8 mouse cellular contexts compared by ENCODE assay signal in the genomic region with DNA sequence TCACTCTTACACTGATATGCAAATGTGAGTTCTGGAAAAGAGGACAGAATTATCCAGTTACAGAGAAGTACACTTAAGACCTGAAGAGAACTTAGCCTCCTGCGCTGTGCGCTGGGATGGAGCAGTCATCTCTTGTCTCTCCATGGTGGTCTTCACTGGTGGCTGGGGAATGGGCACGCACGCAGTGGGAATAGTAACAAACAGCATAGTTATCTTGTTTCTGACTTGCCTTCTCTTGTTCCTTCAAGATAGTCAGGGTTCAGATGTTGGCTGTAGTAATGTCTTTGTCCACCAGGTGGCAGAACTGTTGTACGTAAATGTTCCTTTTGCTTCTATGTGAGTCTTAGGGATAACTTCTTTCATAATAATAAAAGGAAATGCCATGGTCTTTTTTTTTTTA. TPM values are rescaled to one million over a fixed set of nuclear protein-coding genes. Genes with fewer than 3 reads are reported as not detected.
DNase-seq lines count a peak whose midpoint lies in the region; ATAC-seq lines count a peak whose summit lies in the region.

No protein-coding gene starts in this region.

- peaks cover 8% of the 10 kb centered on the region; the same call in 1 of the 2 replicates for H3K36me3 ChIP-seq in neural tube, embryonic 15.5 days
- no peaks in the 10 kb centered on the region for H3K36me3 ChIP-seq in forebrain, embryonic 11.5 days (ENCODE audit: control insufficient read depth, insufficient read depth, low read length)
- H3K36me3 ChIP-seq in hindbrain, embryonic 16.5 days (ENCODE audit: control insufficient read depth, insufficient read depth, low read length), result no peaks in the 10 kb centered on the region
- peaks cover 8% of the 10 kb centered on the region; the same call in 1 of the 2 replicates for H3K36me3 ChIP-seq in midbrain, embryonic 13.5 days
- peaks cover 2% of the 10 kb centered on the region; the same call in 1 of the 2 replicates for H3K36me3 ChIP-seq in splenic B cell, adult 2 months (ENCODE audit: control insufficient read depth, insufficient read depth, low read length, poor library complexity, severe bottlenecking)

- H3K27ac ChIP-seq in neural tube, embryonic 15.5 days (replicated peaks), result no peak overlapping the region
- H3K27ac ChIP-seq in forebrain, embryonic 11.5 days (ENCODE audit: low read depth, low read length), result no peak overlapping the region
- no peak overlapping the region for H3K27ac ChIP-seq in hindbrain, embryonic 16.5 days (ENCODE audit: low read depth, low read length)
- no peak overlapping the region for H3K27ac ChIP-seq in midbrain, embryonic 13.5 days

- H3K4me3 ChIP-seq in neural tube, embryonic 15.5 days (replicated peaks), result no peak overlapping the region
- H3K4me3 ChIP-seq in forebrain, embryonic 11.5 days (ENCODE audit: low read depth, low read length), result no peak overlapping the region
- H3K4me3 ChIP-seq in hindbrain, embryonic 16.5 days (ENCODE audit: low read length), result no peak overlapping the region
- H3K4me3 ChIP-seq in midbrain, embryonic 13.5 days (replicated peaks), result no peak overlapping the region

- H3K9me3 ChIP-seq in neural tube, embryonic 15.5 days (replicated peaks), result no peaks in the 10 kb centered on the region
- no peaks in the 10 kb centered on the region for H3K9me3 ChIP-seq in forebrain, embryonic 11.5 days (ENCODE audit: control insufficient read depth, low read length)
- no peaks in the 10 kb centered on the region for H3K9me3 ChIP-seq in hindbrain, embryonic 16.5 days (ENCODE audit: control insufficient read depth, low read length)
- H3K9me3 ChIP-seq in midbrain, embryonic 13.5 days, result no peaks in the 10 kb centered on the region

- DNase-seq in neural tube, embryonic 10.5 days (ENCODE audit: extremely low spot score, low spot score), result peak; percentile 71
- DNase-seq in c-Kit-positive CD71-positive TER-119-negative erythroid progenitor cells, embryonic 14.5 days (ENCODE audit: low read depth), result peak; percentile 90
- peak; percentile 69 for DNase-seq in forebrain, embryonic 11.5 days (ENCODE audit: low spot score)
- peak; percentile 64 to 86 for DNase-seq in left cerebral cortex, postnatal 10 days (ENCODE audit: extremely low spot score in 1 of 2, low spot score in 2 of 2)
- peak; percentile 89 for DNase-seq in splenic B cell, adult 2 months (ENCODE audit: low read depth, low spot score)

- intact Hi-C loops in left cerebral cortex, postnatal 10 days (cut with DNase I), result loop anchor here (5.0 kb wide), 1 partner anchor 79 kb away; the partner anchor contains the start of gene Traf3

- no peak overlapping the region for H3K9ac ChIP-seq in neural tube, embryonic 15.5 days (replicated peaks)
- no peak overlapping the region for H3K9ac ChIP-seq in forebrain, embryonic 11.5 days (ENCODE audit: low read length)
- peak overlapping the region; percentile 17; the same call in 1 of the 2 replicates for H3K9ac ChIP-seq in hindbrain, embryonic 16.5 days (ENCODE audit: low read depth, low read length)
- H3K9ac ChIP-seq in midbrain, embryonic 13.5 days (replicated peaks), result no peak overlapping the region

- H3K4me2 ChIP-seq in neural tube, embryonic 15.5 days, result no peak overlapping the region
- no peak overlapping the region for H3K4me2 ChIP-seq in forebrain, embryonic 11.5 days (ENCODE audit: low read depth, low read length, severe bottlenecking)
- H3K4me2 ChIP-seq in hindbrain, embryonic 16.5 days (ENCODE audit: low read length), result no peak overlapping the region
- no peak overlapping the region for H3K4me2 ChIP-seq in midbrain, embryonic 13.5 days (replicated peaks)

- no peaks in the 10 kb centered on the region for H3K27me3 ChIP-seq in neural tube, embryonic 15.5 days (replicated peaks)
- H3K27me3 ChIP-seq in forebrain, embryonic 11.5 days (ENCODE audit: control insufficient read depth, insufficient read depth, low read length), result no peaks in the 10 kb centered on the region
- H3K27me3 ChIP-seq in hindbrain, embryonic 16.5 days (replicated peaks; ENCODE audit: control insufficient read depth, insufficient read depth, low read length), result no peaks in the 10 kb centered on the region
- no peaks in the 10 kb centered on the region for H3K27me3 ChIP-seq in midbrain, embryonic 13.5 days
- H3K27me3 ChIP-seq in splenic B cell, adult 2 months (ENCODE audit: control insufficient read depth, insufficient read depth, low read length, poor library complexity, severe bottlenecking), result no peaks in the 10 kb centered on the region

- WGBS in neural tube, embryonic 15.5 days, result 34% methylated on average over 5 of the region's 5 CpGs
- WGBS in forebrain, embryonic 11.5 days, result 37% methylated on average over 5 of the region's 5 CpGs
- 38% methylated on average over 5 of the region's 5 CpGs for WGBS in hindbrain, embryonic 16.5 days
- WGBS in midbrain, embryonic 13.5 days, result 31% methylated on average over 5 of the region's 5 CpGs

- no peak for ATAC-seq in neural tube, embryonic 15.5 days (ENCODE audit: low FRiP score)
- ATAC-seq in forebrain, embryonic 11.5 days (replicated peaks; ENCODE audit: low FRiP score), result no peak
- peak; percentile 31; the same call in 1 of the 2 replicates for ATAC-seq in hindbrain, embryonic 16.5 days
- peak; percentile 55; the same call in 1 of the 2 replicates for ATAC-seq in midbrain, embryonic 13.5 days

- H3K4me1 ChIP-seq in neural tube, embryonic 15.5 days, result peaks cover 13% of the 10 kb centered on the region
- no peaks in the 10 kb centered on the region for H3K4me1 ChIP-seq in forebrain, embryonic 11.5 days (replicated peaks; ENCODE audit: control insufficient read depth, insufficient read depth, low read length)
- H3K4me1 ChIP-seq in hindbrain, embryonic 16.5 days (ENCODE audit: control insufficient read depth, insufficient read depth, low read depth, low read length), result peaks cover 10% of the 10 kb centered on the region
- H3K4me1 ChIP-seq in midbrain, embryonic 13.5 days (replicated peaks), result peaks cover 20% of the 10 kb centered on the region

RNA-seq across cellular contexts. Expression of gene Rcor1, which starts 49.0 kb away (rescaled TPM):
- polyA plus RNA-seq in neural tube, embryonic 15.5 days (2015; fragmentation: Nextera tagmentation; extraction: Ambion mirVana), result 4.5 and 6.0 TPM in 2 replicates
- 14.2 and 16.0 TPM in 2 replicates for polyA plus RNA-seq in forebrain, embryonic 11.5 days (2014; fragmentation: Nextera tagmentation; extraction: Ambion mirVana)
- 4.1 and 4.5 TPM in 2 replicates for polyA plus RNA-seq in hindbrain, embryonic 16.5 days (2015; fragmentation: Nextera tagmentation; extraction: Ambion mirVana)
- 10 to 100 TPM; 18.0 to 18.3 TPM for total RNA-seq in left cerebral cortex, postnatal 10 days (2021)
- polyA plus RNA-seq in midbrain, embryonic 13.5 days (2015; fragmentation: Nextera tagmentation; extraction: Ambion mirVana), result 6.0 and 6.5 TPM in 2 replicates

Comparison
In these comparisons a context has a peak if more than half of its experiments do, and no peak if none do; other contexts are left out.
1. ATAC-seq: peak in hindbrain, embryonic 16.5 days (single experiment) and midbrain, embryonic 13.5 days (single experiment); none in neural tube, embryonic 15.5 days (single experiment) and forebrain, embryonic 11.5 days (single experiment).
2. Peak in every context shown above with its lines, with median percentiles within 50 percentile points of each other: DNase-seq.